Mouse (Mus musculus): ENCODE measurements around the gene Vars.
A peak's percentile ranks its signal among the peaks of the same experiment; 100 is the strongest.
"Not testable (repeated sequence)": the region's sequence is repeated elsewhere in the genome, so short reads cannot be mapped to it uniquely, and the experiment has no call there.

Vars gene

GRCm38 (mm10) chr17:35004075-35004717 is 3.4 kb downstream of the Vars start:
- no peak for DNase-seq

GRCm38 (mm10) chr17:35005158-35005557 is 4.4 kb downstream of the Vars start:
- DNase-seq, result no peak

GRCm38 (mm10) chr17:35005902-35006301 is 5.1 kb downstream of the Vars start:
- not testable (repeated sequence) for DNase-seq

- no peak for DNase-seq
Observed at GRCm38 (mm10) chr17:35007387-35007991, 6.7 kb downstream of the Vars start.

- DNase-seq, result no peak
Observed at GRCm38 (mm10) chr17:35009586-35009985, 8.8 kb downstream of the Vars start.

- DNase-seq, result no peak
Observed at GRCm38 (mm10) chr17:35011440-35011839, 10.7 kb downstream of the Vars start.

GRCm38 (mm10) chr17:35012430-35012829 is 11.6 kb downstream of the Vars start:
- DNase-seq, result no peak

GRCm38 (mm10) chr17:35013221-35013620 is 12.4 kb downstream of the Vars start:
- no peak for DNase-seq

- DNase-seq, result no peak
Observed at GRCm38 (mm10) chr17:35015296-35015695, 14.5 kb downstream of the Vars start.

- no peak for DNase-seq
Observed at GRCm38 (mm10) chr17:35016376-35016775, 15.6 kb downstream of the Vars start, which contains the start of gene Vwa7. Gene Vwa7 (plus strand): TSS chr17:35016579.

GRCm38 (mm10) chr17:35016791-35017705 is 16.3 kb downstream of the Vars start:
- no peak for DNase-seq

GRCm38 (mm10) chr17:35017706-35018030 is 16.9 kb downstream of the Vars start:
- DNase-seq, result no peak

- no peak for DNase-seq
Observed at GRCm38 (mm10) chr17:35018171-35018570, 17.4 kb downstream of the Vars start.

- DNase-seq, result no peak
Observed at GRCm38 (mm10) chr17:35019894-35020293, 19.1 kb downstream of the Vars start.

GRCm38 (mm10) chr17:35020551-35020950 is 19.8 kb downstream of the Vars start:
- no peak for DNase-seq

- DNase-seq, result peak; percentile 93
Observed at GRCm38 (mm10) chr17:35021163-35021808, 20.5 kb downstream of the Vars start.

GRCm38 (mm10) chr17:35021842-35022477 is 21.2 kb downstream of the Vars start:
- peak; percentile 46 for DNase-seq

- no peak for DNase-seq
Observed at GRCm38 (mm10) chr17:35022541-35023060, 21.8 kb downstream of the Vars start.

GRCm38 (mm10) chr17:35023221-35023620 is 22.4 kb downstream of the Vars start:
- no peak for DNase-seq

GRCm38 (mm10) chr17:35023756-35024155 is 23.0 kb downstream of the Vars start:
- DNase-seq, result no peak

GRCm38 (mm10) chr17:35024261-35024660 is 23.5 kb downstream of the Vars start:
- no peak for DNase-seq

GRCm38 (mm10) chr17:35024691-35025488 is 24.1 kb downstream of the Vars start:
- DNase-seq, result no peak
